Mouse (Mus musculus) lung, adult 2 months (tissue): ENCODE data around the gene Ndufs8. TPM values are rescaled to one million over a fixed set of nuclear protein-coding genes. Genes with fewer than 3 reads are reported as not detected.
A peak's percentile ranks its signal among the peaks of the same experiment; 100 is the strongest.
"Not testable (repeated sequence)": the region's sequence is repeated elsewhere in the genome, so short reads cannot be mapped to it uniquely, and the experiment has no call there.

Source experiments
- DNase-seq: peaks from one replicate; pipeline ENCODE4 v3.0.0; 2022
- H3K4me1 ChIP-seq: fragments of 200-500 bp; 2 replicates; pipeline ENCODE4 v1.6.1; 2011; ENCODE audit warnings: low read length; ENCODE audit not compliant: control insufficient read depth, insufficient read depth
- H3K4me3 ChIP-seq: fragments of 200-500 bp; replicated peaks from 2 replicates; pipeline ENCODE3; 2011; ENCODE audit warnings: low read depth, mild to moderate bottlenecking, control low read depth, low read length; ENCODE audit errors: extremely low read depth
- CTCF ChIP-seq: fragments of 200-500 bp; IDR thresholded peaks from 2 replicates; pipeline ENCODE4 v1.5.1; 2011; ENCODE audit warnings: mild to moderate bottlenecking, low read length, control low read depth; ENCODE audit not compliant: insufficient read depth
- POLR2A ChIP-seq: fragments of 200-500 bp; IDR thresholded peaks from 2 replicates; pipeline ENCODE4 v1.6.1; 2011; ENCODE audit warnings: low read depth, mild to moderate bottlenecking, control low read depth, low read length, borderline replicate concordance; ENCODE audit errors: extremely low read depth
- WGBS: fragments of 180-500 bp; shearing (Covaris S2); methylation state at CpG from one replicate; pipeline ENCODE4 v1.1.7; 2018; 5-methylcytosine and 5-hydroxymethylcytosine counted together
- polyA plus RNA-seq: library from polyadenylated mRNA; depleted of rRNA; stranded (reverse); fragments of >200 nt; gene quantifications from 2 replicates; pipeline ENCODE4 v1.2.3, GENCODE M21; 2012; rRNA removed

Ndufs8 gene
- 157 and 189 TPM in 2 replicates for polyA plus RNA-seq

- no peak for TF ChIP-seq CTCF
- TF ChIP-seq POLR2A = peak; percentile 91
- peak; percentile 91 for DNase-seq
- under 1% methylated on average over 43 of the region's 43 CpGs for WGBS
- Histone ChIP-seq H3K4me1 (peaks cover 8% of the 10 kb centered on the region; the same call in 1 of the 2 replicates), H3K4me3 (peak within 1 kb of the TSS; percentile 98)
Observed at GRCm38 (mm10) chr19:3912337-3913204, at the start of gene Ndufs8. Gene Ndufs8 (minus strand): TSS chr19:3912774.

GRCm38 (mm10) chr19:3961805-3962204 is 49.2 kb upstream of the Ndufs8 start:
- not testable (repeated sequence) for H3K4me1 ChIP-seq, DNase-seq, H3K4me3 ChIP-seq
- 81% methylated on average over 6 of the region's 6 CpGs for WGBS

- TF ChIP-seq CTCF (no peak), POLR2A (no peak)
- H3K4me3 ChIP-seq = no peak overlapping the region
- no peak for DNase-seq
- H3K4me1 ChIP-seq = no peaks in the 10 kb centered on the region
- WGBS = 59% methylated on average over 5 of the region's 5 CpGs
Observed at GRCm38 (mm10) chr19:3960211-3960610, 47.6 kb upstream of the Ndufs8 start.

GRCm38 (mm10) chr19:3959030-3959429 is 46.5 kb upstream of the Ndufs8 start:
- TF ChIP-seq POLR2A (no peak), CTCF (no peak)
- Histone ChIP-seq H3K4me1 (no peaks in the 10 kb centered on the region), H3K4me3 (no peak overlapping the region)
- no peak for DNase-seq

GRCm38 (mm10) chr19:3958470-3958869 is 45.9 kb upstream of the Ndufs8 start, which contains the start of gene Aldh3b3:
Gene Aldh3b3 (plus strand): TSS chr19:3958645.
- no peak within 1 kb of the TSS for H3K4me3 ChIP-seq
- 46% methylated on average over 4 of the region's 4 CpGs for WGBS
- TF ChIP-seq POLR2A (no peak), CTCF (no peak)
- no peak for DNase-seq
- H3K4me1 ChIP-seq = no peaks in the 10 kb centered on the region

GRCm38 (mm10) chr19:3957296-3958036 is 44.9 kb upstream of the Ndufs8 start:
- 77% methylated on average over 5 of the region's 5 CpGs for WGBS
- not testable (repeated sequence) for H3K4me3 ChIP-seq, DNase-seq, H3K4me1 ChIP-seq

- Histone ChIP-seq H3K4me3 (no peak overlapping the region), H3K4me1 (no peaks in the 10 kb centered on the region)
- TF ChIP-seq POLR2A (no peak), CTCF (no peak)
- no peak for DNase-seq
- 58% methylated on average over 4 of the region's 4 CpGs for WGBS
Observed at GRCm38 (mm10) chr19:3955804-3956203, 43.2 kb upstream of the Ndufs8 start.

- 64% methylated on average over 3 of the region's 3 CpGs for WGBS
- H3K4me1 ChIP-seq = no peaks in the 10 kb centered on the region
- DNase-seq = no peak
- H3K4me3 ChIP-seq = no peak overlapping the region
- no peak for TF ChIP-seq CTCF
- no peak for TF ChIP-seq POLR2A
Observed at GRCm38 (mm10) chr19:3955033-3955432, 42.5 kb upstream of the Ndufs8 start.

- Histone ChIP-seq H3K4me1 (no peaks in the 10 kb centered on the region), H3K4me3 (no peak overlapping the region)
- 19% methylated on average over 1 of the region's 1 CpGs for WGBS
- TF ChIP-seq POLR2A (no peak), CTCF (no peak)
- no peak for DNase-seq
Observed at GRCm38 (mm10) chr19:3952099-3952498, 39.5 kb upstream of the Ndufs8 start.

- no peak overlapping the region for H3K4me3 ChIP-seq
- H3K4me1 ChIP-seq = no peaks in the 10 kb centered on the region
- no peak for DNase-seq
- no peak for TF ChIP-seq POLR2A
- no peak for TF ChIP-seq CTCF
Observed at GRCm38 (mm10) chr19:3951461-3951860, 38.9 kb upstream of the Ndufs8 start.
